Mouse (Mus musculus) brain, embryonic 14.5 days (tissue): ENCODE measurements at regions not wholly inside any gene's neighbourhood (a gene's known extent, or its start where the extent isn't known, plus 50 kb on each side); places are given as distances from the start of the nearest gene placed in this dataset.

Experiments used
- CTCF ChIP-seq: fragments of 200-500 bp; IDR thresholded peaks from 2 replicates; pipeline ENCODE4 v1.5.1; 2012; ENCODE audit warnings: inconsistent platforms, mild to moderate bottlenecking, moderate library complexity, borderline replicate concordance; ENCODE audit not compliant: insufficient read depth, insufficient read length; ENCODE audit errors: extremely low read depth
- POLR2A ChIP-seq: fragments of 200-500 bp; IDR thresholded peaks from 2 replicates; pipeline ENCODE4 v1.6.1; 2012; ENCODE audit warnings: mild to moderate bottlenecking, inconsistent platforms, borderline replicate concordance; ENCODE audit not compliant: poor library complexity, insufficient read depth, insufficient read length, severe bottlenecking; ENCODE audit errors: extremely low read depth

- TF ChIP-seq CTCF: peak; percentile 84
- TF ChIP-seq POLR2A: no peak
Observed at GRCm38 (mm10) chr4:23913396-23913795, 582.9 kb upstream of the Mms22l start.
